Mouse (Mus musculus): ENCODE measurements around the gene Dnaaf5. TPM values are rescaled to one million over a fixed set of nuclear protein-coding genes. Genes with fewer than 3 reads are reported as not detected.
A peak's percentile ranks its signal among the peaks of the same experiment; 100 is the strongest.

The Dnaaf5 gene
- 45.6 TPM for polyA plus RNA-seq (2021)

- POLR2A ChIA-PET = interaction anchor here (0.6 to 1.1 kb wide), 3 partner anchors 13 to 17 kb away, joined by 3 read pairs; no protein-coding TSS in a partner anchor
- CTCF ChIA-PET = no interaction called here
- no peaks in the 10 kb centered on the region for H3K27me3 ChIP-seq
- TF ChIP-seq CTCF (IDR thresholded peaks at IDR 0.05) = no peak
- ATAC-seq = peak; percentile 88
- in situ Hi-C loops (cut with MboI; ENCODE audit: low pct_unique_long_range_greater_than_20kb) = no loop called here
- peak; percentile 95 for DNase-seq (ENCODE audit: low read depth, low spot score)
Observed at GRCm38 (mm10) chr5:139149681-139150602, at the start of gene Dnaaf5, which contains the start of gene Prkar1b. Gene Dnaaf5, plus strand, starts transcription at chr5:139150223. Gene Prkar1b, minus strand, starts transcription at chr5:139150001.

DNA sequence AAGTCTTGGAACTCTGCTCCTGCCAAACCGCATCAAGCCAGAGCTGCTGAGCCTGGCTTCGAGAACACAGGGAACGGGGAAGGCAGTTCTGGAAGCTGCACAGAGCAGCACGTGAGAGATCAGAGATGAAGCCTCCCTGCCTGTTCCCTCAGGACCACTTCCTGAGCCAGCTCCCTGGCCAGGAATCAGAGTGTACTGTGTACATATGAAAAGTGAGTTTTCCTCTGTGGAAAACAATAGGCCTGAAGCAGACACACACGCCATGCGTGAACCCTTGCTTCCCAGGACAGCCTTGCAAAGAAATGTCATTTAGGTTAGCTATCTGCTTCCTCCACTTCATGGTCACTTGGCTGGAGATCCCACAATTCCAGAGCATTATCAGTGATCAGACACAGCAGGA lies 48.2 kb upstream of the Dnaaf5 start:
- ChIA-PET POLR2A (no interaction called here), CTCF (interaction anchor here (1.0 kb wide), 1 partner anchor 15 kb away, joined by 3 read pairs; no protein-coding TSS in a partner anchor)
- DNase-seq (ENCODE audit: low read depth, low spot score) (no peak), ATAC-seq (no peak)
- no peak for TF ChIP-seq CTCF (IDR thresholded peaks at IDR 0.05)
- in situ Hi-C loops (cut with MboI; ENCODE audit: low pct_unique_long_range_greater_than_20kb) = no loop called here
- H3K27me3 ChIP-seq = no peaks in the 10 kb centered on the region

DNA sequence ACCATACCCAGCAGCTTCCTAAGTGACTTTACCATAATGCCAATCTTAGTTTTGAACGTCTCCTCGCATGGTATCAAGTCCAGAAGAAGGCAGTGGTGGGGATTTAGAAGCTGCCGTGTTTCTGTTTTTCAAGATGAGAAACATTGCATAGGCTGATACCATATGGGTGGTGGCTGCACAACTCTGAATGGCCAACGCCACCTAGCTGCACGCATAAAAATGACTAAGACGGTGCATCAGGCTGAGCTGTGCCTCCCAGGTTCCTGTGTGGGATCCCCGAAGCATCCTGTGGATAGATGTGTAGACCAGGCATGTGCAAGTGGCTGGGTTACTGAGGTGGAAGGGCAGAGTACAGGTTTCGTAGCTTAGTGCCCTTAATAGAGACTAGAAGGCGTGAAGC lies 42.2 kb upstream of the Dnaaf5 start:
- in situ Hi-C loops (cut with MboI; ENCODE audit: low pct_unique_long_range_greater_than_20kb) = no loop called here

DNA sequence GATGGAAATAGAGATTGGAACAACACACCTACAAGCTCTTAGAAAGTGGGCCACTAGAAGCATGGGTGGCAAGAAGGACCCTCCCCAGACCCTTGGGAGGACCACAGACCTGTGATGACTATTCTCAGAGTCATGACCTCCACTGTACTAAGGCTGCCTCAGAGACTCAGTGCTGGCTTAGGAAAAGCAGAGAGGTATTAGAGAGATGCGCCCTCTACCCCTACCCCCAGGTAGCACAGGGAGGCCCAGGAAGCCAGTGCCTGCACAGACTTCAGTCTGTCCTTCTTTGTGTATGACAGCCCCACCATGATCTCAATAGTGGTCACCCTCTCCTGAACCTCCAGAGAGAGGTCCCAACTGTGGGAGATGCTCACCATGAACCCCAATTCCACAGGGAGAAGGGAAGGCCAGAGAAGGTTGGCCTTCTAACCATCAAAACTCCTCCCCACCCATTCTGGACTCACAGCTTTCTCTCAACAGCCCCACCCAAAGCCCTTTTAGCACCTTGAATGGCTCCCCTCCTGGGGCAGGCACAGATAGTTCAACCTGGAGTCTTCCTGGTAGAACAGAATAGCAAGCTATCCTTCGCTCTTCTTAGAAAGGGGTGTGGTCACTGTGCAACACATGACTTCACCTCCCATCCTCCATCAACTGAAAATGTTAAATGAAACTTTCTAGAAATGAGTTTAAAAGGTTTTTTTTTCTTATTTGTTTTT lies 39.7 kb upstream of the Dnaaf5 start:
- ATAC-seq (no peak), DNase-seq (ENCODE audit: low read depth, low spot score) (no peak)
- ChIA-PET POLR2A (no interaction called here), CTCF (interaction anchor here (1.7 kb wide), 1 partner anchor 9 kb away, joined by 4 read pairs; no protein-coding TSS in a partner anchor)
- TF ChIP-seq CTCF (IDR thresholded peaks at IDR 0.05) = no peak
- in situ Hi-C loops (cut with MboI; ENCODE audit: low pct_unique_long_range_greater_than_20kb) = no loop called here
- no peaks in the 10 kb centered on the region for H3K27me3 ChIP-seq

More for the DNA sequence above, 42.2 kb upstream of the Dnaaf5 start:
- DNase-seq (ENCODE audit: low read depth, low spot score) (no peak), ATAC-seq (no peak)
- TF ChIP-seq CTCF (IDR thresholded peaks at IDR 0.05) = no peak
- ChIA-PET POLR2A (interaction anchor here (1.4 kb wide), 1 partner anchor 9 kb away, joined by 4 read pairs; no protein-coding TSS in a partner anchor), CTCF (interaction anchor here (1.0 to 2.4 kb wide), 5 partner anchors 12 to 270 kb away, joined by 3 to 7 read pairs (median 4); no protein-coding TSS in a partner anchor)
- H3K27me3 ChIP-seq = no peaks in the 10 kb centered on the region

DNA sequence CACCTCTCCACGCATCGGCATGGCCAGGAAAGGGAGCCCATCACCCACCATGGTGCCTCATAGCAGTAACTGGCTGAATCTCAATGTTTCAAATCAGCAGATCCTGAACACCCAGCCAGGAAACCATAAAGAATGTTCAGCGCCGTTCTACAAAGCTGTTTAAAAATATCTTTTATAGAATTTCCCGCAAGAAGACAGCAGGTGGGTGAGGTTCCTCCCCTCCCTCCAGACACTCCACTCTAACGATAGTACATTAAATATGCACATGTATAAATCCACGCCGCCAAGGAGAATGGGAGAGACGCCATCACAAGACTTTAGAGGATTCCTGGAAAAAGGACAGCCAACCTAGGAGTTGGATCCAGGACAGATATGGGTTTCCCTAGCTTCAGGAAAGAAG lies 38.0 kb upstream of the Dnaaf5 start:
- TF ChIP-seq CTCF (IDR thresholded peaks at IDR 0.05) = no peak
- POLR2A ChIA-PET = no interaction called here
- in situ Hi-C loops (cut with MboI; ENCODE audit: low pct_unique_long_range_greater_than_20kb) = no loop called here
- CTCF ChIA-PET = interaction anchor here (1.1 to 1.7 kb wide), 2 partner anchors 11 to 25 kb away, joined by 3 to 4 read pairs; no protein-coding TSS in a partner anchor
- ATAC-seq (no peak), DNase-seq (ENCODE audit: low read depth, low spot score) (no peak)
- no peaks in the 10 kb centered on the region for H3K27me3 ChIP-seq

DNA sequence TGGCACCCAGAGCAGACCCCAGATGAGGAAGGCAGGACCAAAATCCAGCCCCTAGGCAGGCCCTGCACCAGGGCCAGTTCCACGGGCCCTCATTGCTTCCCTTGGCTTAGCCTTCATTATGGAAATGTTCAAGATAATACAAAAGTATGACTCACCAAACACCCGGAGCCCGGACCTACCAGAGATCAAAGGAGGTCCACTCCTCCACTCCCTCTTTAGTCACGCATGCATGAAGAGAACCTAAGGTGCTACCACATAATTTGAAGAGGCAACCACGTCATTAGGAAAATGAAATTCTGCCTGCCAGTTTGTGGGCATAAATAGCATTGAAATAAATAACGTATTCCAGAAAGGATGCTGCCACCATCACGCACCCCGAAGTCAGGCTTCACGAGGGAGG lies 37.6 kb upstream of the Dnaaf5 start:
- TF ChIP-seq CTCF (IDR thresholded peaks at IDR 0.05) = no peak
- DNase-seq (ENCODE audit: low read depth, low spot score) (peak; percentile 22), ATAC-seq (no peak)
- in situ Hi-C loops (cut with MboI; ENCODE audit: low pct_unique_long_range_greater_than_20kb) = no loop called here
- ChIA-PET CTCF (interaction anchor here (1.1 kb wide), 1 partner anchor 25 kb away, joined by 3 read pairs; no protein-coding TSS in a partner anchor), POLR2A (no interaction called here)
- H3K27me3 ChIP-seq = no peaks in the 10 kb centered on the region

- no peak for TF ChIP-seq CTCF (IDR thresholded peaks at IDR 0.05)
- H3K27me3 ChIP-seq = no peaks in the 10 kb centered on the region
- in situ Hi-C loops (cut with MboI; ENCODE audit: low pct_unique_long_range_greater_than_20kb) = no loop called here
- ChIA-PET CTCF (no interaction called here), POLR2A (no interaction called here)
- DNase-seq (ENCODE audit: low read depth, low spot score) (no peak), ATAC-seq (no peak)
Observed at GRCm38 (mm10) chr5:139114876-139115275, 35.1 kb upstream of the Dnaaf5 start.

GRCm38 (mm10) chr5:139115507-139115906 lies 34.5 kb upstream of the Dnaaf5 start:
- POLR2A ChIA-PET = no interaction called here
- CTCF ChIA-PET = no interaction called here
- in situ Hi-C loops (cut with MboI; ENCODE audit: low pct_unique_long_range_greater_than_20kb) = no loop called here
- no peak for TF ChIP-seq CTCF (IDR thresholded peaks at IDR 0.05)
- ATAC-seq (no peak), DNase-seq (ENCODE audit: low read depth, low spot score) (no peak)
- H3K27me3 ChIP-seq = no peaks in the 10 kb centered on the region

GRCm38 (mm10) chr5:139118139-139118960 lies 31.7 kb upstream of the Dnaaf5 start:
- no peak for DNase-seq (ENCODE audit: low read depth, low spot score)
- CTCF ChIA-PET = no interaction called here
- H3K27me3 ChIP-seq = no peaks in the 10 kb centered on the region
- in situ Hi-C loops (cut with MboI; ENCODE audit: low pct_unique_long_range_greater_than_20kb) = no loop called here
- TF ChIP-seq CTCF (IDR thresholded peaks at IDR 0.05) = no peak
- peak; percentile 6 for ATAC-seq
- POLR2A ChIA-PET = interaction anchor here (1.2 kb wide), 1 partner anchor 26 kb away, joined by 3 read pairs; no protein-coding TSS in a partner anchor

GRCm38 (mm10) chr5:139118961-139119276 lies 31.1 kb upstream of the Dnaaf5 start:
- TF ChIP-seq CTCF (IDR thresholded peaks at IDR 0.05) = no peak
- ChIA-PET POLR2A (interaction anchor here (0.6 to 1.2 kb wide), 2 partner anchors 25 to 26 kb away, joined by 3 read pairs; no protein-coding TSS in a partner anchor), CTCF (interaction anchor here (0.8 kb wide), 1 partner anchor 67 kb away, joined by 3 read pairs; no protein-coding TSS in a partner anchor)
- in situ Hi-C loops (cut with MboI; ENCODE audit: low pct_unique_long_range_greater_than_20kb) = no loop called here
- DNase-seq (ENCODE audit: low read depth, low spot score) = no peak
- no peak for ATAC-seq
- H3K27me3 ChIP-seq = no peaks in the 10 kb centered on the region

Data from Patski (cell line).